Mouse (Mus musculus): ENCODE data around the gene Ralgapa1.
A peak's percentile ranks its signal among the peaks of the same experiment; 100 is the strongest.
"Not testable (repeated sequence)": the region's sequence is repeated elsewhere in the genome, so short reads cannot be mapped to it uniquely, and the experiment has no call there.

Gene Ralgapa1

DNA sequence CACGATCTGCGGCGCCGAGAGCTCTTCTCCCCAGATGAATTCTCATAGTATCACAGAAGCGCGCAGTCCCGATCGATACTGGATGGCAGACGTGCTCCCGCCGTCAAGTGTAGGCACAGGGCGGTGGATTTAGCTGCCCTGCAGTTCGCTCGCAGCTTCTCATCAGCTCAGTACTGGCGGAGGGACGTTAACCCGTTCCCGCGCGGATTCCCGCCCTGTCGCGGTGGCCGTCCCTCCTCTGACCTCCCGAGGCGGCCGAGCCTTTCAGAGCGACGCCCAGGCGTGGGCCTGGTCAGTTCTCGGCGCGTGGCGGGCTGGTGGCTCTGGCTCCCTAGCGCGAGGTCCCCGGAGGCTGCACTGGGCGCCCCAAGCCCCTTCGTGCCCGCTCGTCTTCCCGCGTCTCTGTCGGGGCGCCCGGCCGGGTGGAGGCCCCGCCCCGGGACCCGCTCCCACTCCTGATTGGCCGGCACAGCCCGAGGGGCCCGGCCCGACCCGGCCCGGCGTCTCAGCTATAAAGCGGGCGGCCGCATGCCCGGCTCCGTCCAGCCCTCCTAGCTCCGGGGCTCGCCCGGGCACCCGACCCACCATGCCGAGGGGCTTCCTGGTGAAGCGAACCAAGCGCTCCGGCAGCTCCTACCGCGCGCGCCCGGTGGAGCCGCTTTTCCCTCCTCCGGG, 221.9 kb downstream of the Ralgapa1 start, which contains the start of gene Insm2:
TSS of gene Insm2 (plus strand) at position 541 of the 675 bp plus-strand sequence.
- no peak for DNase-seq (ENCODE audit: low spot score in 2 of 2)

GRCm38 (mm10) chr12:55598537-55598886, 222.5 kb downstream of the Ralgapa1 start:
- DNase-seq (ENCODE audit: low spot score in 2 of 2) = no peak

DNA sequence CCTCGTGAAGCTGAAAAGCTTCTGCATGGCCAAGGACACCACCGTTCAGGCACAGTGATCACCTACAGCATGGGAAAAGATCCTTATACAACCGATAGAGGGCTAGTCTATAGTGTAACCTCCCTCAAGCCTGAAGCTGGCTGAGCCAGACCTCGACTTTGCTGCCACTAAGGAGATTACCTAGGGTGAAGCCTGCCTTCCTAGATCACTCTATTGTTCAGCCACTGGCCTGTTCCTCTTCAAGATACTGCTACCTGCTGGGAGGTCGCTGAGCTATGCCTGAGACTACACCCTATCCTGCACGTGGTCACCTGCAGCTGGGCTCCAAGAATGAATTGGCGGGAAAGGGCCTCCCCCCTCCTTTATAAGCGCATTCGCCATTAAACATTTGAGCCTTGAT, 234.0 kb downstream of the Ralgapa1 start:
- not testable (repeated sequence) for DNase-seq (ENCODE audit: low spot score in 2 of 2)

GRCm38 (mm10) chr12:55573794-55574193, 247.2 kb downstream of the Ralgapa1 start:
- no peak for DNase-seq (ENCODE audit: low spot score in 2 of 2)

- no peak for DNase-seq (ENCODE audit: low spot score in 2 of 2)
These were observed 247.9 kb downstream of the Ralgapa1 start for GRCm38 (mm10) chr12:55573089-55573488.

GRCm38 (mm10) chr12:55571661-55572060, 249.3 kb downstream of the Ralgapa1 start:
- DNase-seq (ENCODE audit: low spot score in 2 of 2) = no peak

GRCm38 (mm10) chr12:55571181-55571580, 249.8 kb downstream of the Ralgapa1 start:
- no peak for DNase-seq (ENCODE audit: low spot score in 2 of 2)

DNA sequence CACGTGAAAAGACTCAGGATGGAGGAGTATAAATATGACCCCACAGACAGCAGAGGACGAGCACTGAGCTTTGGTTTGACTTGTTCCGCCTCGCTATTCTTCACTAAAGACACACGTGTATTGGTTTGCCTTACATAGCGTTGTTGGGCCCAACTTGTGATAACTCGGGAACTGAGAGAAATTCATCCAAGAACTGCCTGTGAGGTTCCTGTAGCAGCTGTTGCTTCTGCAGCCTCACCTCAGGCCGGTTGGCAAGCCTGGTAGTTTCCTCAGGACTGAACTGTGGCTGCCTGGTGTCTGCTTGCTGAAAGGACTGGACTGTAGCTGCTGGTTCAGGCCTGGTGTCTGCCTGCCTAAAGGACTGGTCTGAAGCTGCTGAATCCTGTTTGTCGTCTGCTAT, 250.3 kb downstream of the Ralgapa1 start:
- DNase-seq (ENCODE audit: low spot score in 2 of 2) = no peak

GRCm38 (mm10) chr12:55569676-55570075, 251.3 kb downstream of the Ralgapa1 start:
- no peak for DNase-seq (ENCODE audit: low spot score in 2 of 2)

GRCm38 (mm10) chr12:55568466-55568865, 252.5 kb downstream of the Ralgapa1 start:
- DNase-seq (ENCODE audit: low spot score in 2 of 2) = no peak

GRCm38 (mm10) chr12:55566837-55567236, 254.1 kb downstream of the Ralgapa1 start:
- no peak for DNase-seq (ENCODE audit: low spot score in 2 of 2)

- DNase-seq (ENCODE audit: low spot score in 2 of 2) = no peak
These were observed 255.1 kb downstream of the Ralgapa1 start for GRCm38 (mm10) chr12:55565867-55566266.

DNA sequence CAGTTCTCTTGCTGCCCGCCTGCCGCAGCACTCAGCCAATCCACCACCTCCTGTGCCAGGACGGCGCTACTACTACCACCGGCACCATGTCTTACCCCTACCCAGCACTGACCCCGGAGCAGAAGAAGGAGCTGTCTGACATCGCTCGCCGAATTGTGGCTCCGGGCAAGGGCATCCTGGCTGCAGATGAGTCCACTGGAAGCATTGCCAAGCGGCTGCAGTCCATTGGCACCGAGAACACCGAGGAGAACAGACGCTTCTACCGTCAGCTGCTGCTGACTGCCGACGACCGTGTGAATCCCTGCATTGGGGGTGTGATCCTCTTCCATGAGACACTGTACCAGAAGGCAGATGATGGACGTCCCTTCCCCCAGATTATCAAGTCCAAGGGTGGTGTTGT, 255.8 kb downstream of the Ralgapa1 start, which contains the start of gene Aldoart2:
TSS of gene Aldoart2 (plus strand) at position 34 of the 400 bp plus-strand sequence.
- DNase-seq (ENCODE audit: low spot score in 2 of 2) = no peak

DNA sequence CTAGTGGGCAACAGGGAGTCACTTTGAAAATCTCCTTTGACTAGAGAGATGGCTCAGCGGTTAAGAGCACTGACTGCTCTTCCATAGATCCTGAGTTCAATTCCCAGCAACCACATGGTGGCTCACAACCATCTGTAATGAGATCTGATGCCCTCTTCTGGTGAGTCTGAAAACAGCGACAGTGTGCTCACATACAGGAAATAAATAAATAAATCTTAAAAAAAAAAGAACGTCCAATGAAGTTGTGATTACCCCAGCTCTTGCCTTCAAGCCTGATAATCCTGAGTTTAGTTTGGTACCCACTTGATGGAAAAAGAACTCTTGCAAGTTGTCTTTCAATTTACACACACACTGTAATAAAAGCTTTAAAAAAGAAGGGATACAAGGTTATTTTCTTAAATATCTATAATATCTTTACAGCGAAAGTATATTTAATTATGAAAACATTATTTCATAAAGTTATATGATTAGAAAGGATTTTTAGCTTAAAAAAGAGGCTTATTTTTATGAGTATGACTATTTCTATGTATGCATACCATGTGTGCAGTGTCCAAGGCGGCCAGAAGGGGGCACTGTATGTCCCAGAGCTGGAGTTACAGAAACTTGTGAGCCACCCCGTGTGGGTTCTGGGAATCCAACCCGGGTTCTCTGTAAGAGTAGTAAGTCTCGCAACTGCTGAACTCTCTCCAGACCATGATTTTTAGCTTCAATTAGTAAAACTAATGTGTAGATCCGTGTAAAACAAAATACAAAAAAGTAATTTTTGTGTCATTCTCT, 256.6 kb downstream of the Ralgapa1 start:
- DNase-seq (ENCODE audit: low spot score in 2 of 2) = no peak

GRCm38 (mm10) chr12:55563742-55564141, 257.2 kb downstream of the Ralgapa1 start:
- DNase-seq (ENCODE audit: low spot score in 2 of 2) = no peak

DNA sequence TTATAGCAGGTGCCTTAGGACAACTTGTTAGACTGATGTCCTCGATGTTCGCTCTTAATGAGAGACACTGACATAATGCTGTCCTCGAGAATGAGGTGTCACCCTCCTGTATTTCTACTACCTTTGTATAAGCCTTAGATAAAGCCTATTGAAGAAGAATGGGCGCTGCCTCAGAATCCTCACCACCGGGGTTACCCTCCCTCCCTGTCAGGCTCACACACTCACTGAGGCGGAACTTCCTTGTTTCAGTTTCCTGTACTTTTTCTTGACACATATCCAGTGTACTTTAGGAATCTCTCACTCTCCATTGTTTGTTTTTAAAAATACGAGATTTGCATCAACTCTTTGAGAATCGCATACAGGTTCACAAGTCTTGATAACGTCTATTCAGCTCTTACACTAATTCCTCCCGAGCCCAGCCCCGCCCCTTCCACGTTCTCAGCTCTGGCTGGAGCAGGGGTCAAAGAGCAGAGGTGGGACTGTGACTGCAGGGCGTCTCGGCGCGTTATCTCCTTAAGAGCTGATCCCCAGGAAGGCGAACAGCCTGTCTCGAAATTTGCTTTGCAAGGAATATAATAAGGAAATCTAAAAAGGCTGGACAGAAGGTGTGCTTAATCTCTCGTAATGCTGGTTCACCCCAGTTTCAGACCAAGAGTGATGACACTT, 260.8 kb downstream of the Ralgapa1 start:
- DNase-seq (ENCODE audit: low spot score in 2 of 2) = no peak

GRCm38 (mm10) chr12:55559184-55559855, 261.6 kb downstream of the Ralgapa1 start:
- DNase-seq (ENCODE audit: low spot score in 2 of 2) = no peak

DNA sequence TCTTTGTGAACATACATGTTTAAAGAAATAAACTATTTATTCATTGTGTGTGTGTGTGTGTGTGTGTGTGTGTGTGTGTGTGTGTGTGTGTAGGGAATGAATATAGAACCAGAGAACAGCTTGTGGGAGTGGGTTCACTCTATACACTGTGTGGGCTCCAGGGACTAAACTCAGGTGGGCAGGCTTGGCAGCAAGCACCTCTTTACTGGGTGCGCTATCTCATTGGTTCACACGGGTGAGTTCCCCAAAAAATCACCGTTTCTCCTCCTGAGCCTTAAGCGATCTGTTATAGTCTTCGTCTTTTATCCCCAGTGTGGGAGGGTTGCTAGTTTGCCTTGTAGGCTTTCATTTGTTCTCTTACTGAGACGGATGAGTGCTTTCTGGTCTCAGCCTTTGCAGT, 263.1 kb downstream of the Ralgapa1 start:
- peak; percentile 13 to 26 for DNase-seq (ENCODE audit: low spot score in 2 of 2)

- DNase-seq (ENCODE audit: low spot score in 2 of 2) = not testable (repeated sequence)
These were observed 266.1 kb downstream of the Ralgapa1 start for GRCm38 (mm10) chr12:55554901-55555300.
